Mouse (Mus musculus) intestine, postnatal 0 days (tissue): Measurements from ENCODE around the gene Asic1. TPM values are rescaled to one million over a fixed set of nuclear protein-coding genes. Genes with fewer than 3 reads are reported as not detected.

Source experiments
- ATAC-seq: fragments of 200-750 bp; cut with Nextera tagmentation; 2 replicates; pipeline ENCODE4 v1.8.0; 2017; ENCODE audit warnings: mild to moderate bottlenecking, moderate TSS enrichment, moderate library complexity
- H3K27ac ChIP-seq: fragments of 300-500 bp; sonication (generic); 2 replicates; pipeline ENCODE4 v1.5.1; 2014; ENCODE audit warnings: mild to moderate bottlenecking, low read depth, low read length, moderate library complexity
- H3K27me3 ChIP-seq: fragments of 300-500 bp; sonication (generic); replicated peaks from 2 replicates; pipeline ENCODE4 v1.6.1; 2014; ENCODE audit warnings: low read length, mixed read lengths; ENCODE audit not compliant: control insufficient read depth, insufficient read depth
- H3K36me3 ChIP-seq: fragments of 300-500 bp; sonication (generic); 2 replicates; pipeline ENCODE4 v1.6.1; 2014; ENCODE audit warnings: mild to moderate bottlenecking, moderate library complexity; ENCODE audit not compliant: control insufficient read depth, insufficient read depth
- H3K4me1 ChIP-seq: fragments of 300-500 bp; sonication (generic); replicated peaks from 2 replicates; pipeline ENCODE4 v1.6.1; 2014; ENCODE audit warnings: antibody characterized with exemption, low read length, mixed read lengths; ENCODE audit not compliant: control insufficient read depth, insufficient read depth
- H3K4me2 ChIP-seq: fragments of 300-500 bp; sonication (generic); replicated peaks from 2 replicates; pipeline ENCODE4 v1.6.1; 2014; ENCODE audit warnings: low read depth, mild to moderate bottlenecking, moderate library complexity
- H3K4me3 ChIP-seq: fragments of 300-500 bp; sonication (generic); 2 replicates; pipeline ENCODE4 v1.5.1; 2014; ENCODE audit warnings: low read depth, low read length
- H3K9ac ChIP-seq: fragments of 300-500 bp; sonication (generic); 2 replicates; pipeline ENCODE4 v1.6.1; 2014; ENCODE audit warnings: mild to moderate bottlenecking, low read depth, low read length
- H3K9me3 ChIP-seq: fragments of 300-500 bp; sonication (generic); 2 replicates; pipeline ENCODE4 v1.6.1; 2016; ENCODE audit warnings: mixed run types; ENCODE audit not compliant: control insufficient read depth
- CTCF ChIP-seq: sonication (generic); IDR thresholded peaks from 2 replicates; pipeline ENCODE4 v1.5.1; 2016; ENCODE audit warnings: low read depth, mild to moderate bottlenecking, control low read depth, antibody characterized with exemption, moderate library complexity
- WGBS: fragments of 180-500 bp; shearing (Covaris S2); extraction: QIAGEN DNeasy Blood & Tissue Kit; methylation state at CpG from one replicate; pipeline ENCODE4 v1.1.7; 2014; 5-methylcytosine and 5-hydroxymethylcytosine counted together
- polyA plus RNA-seq: library from polyadenylated mRNA; unstranded; fragments of >200 nt; fragmentation: Nextera tagmentation; extraction: Ambion mirVana; gene quantifications from 2 replicates; pipeline ENCODE4 v1.2.1, GENCODE M21; 2015

The Asic1 gene
- polyA plus RNA-seq, 1 experiment from 2014 or later = 1.4 TPM

- no peak overlapping the region for H3K9ac ChIP-seq
- peak overlapping the region; percentile 95 for H3K4me3 ChIP-seq
Measured at GRCm38 (mm10) chr15:99703104-99703503, 32.9 kb downstream of the Asic1 start.

GRCm38 (mm10) chr15:99703676-99704040 is 33.5 kb downstream of the Asic1 start:
- WGBS = 65% methylated on average over 5 of the region's 5 CpGs
- Histone ChIP-seq H3K4me1 (peaks cover 3% of the 10 kb centered on the region), H3K4me2 (peak overlapping the region; percentile 48), H3K9me3 (no peaks in the 10 kb centered on the region), H3K9ac (no peak overlapping the region), H3K27me3 (no peaks in the 10 kb centered on the region), H3K36me3 (peaks cover 35% of the 10 kb centered on the region), H3K27ac (peak overlapping the region; percentile 35; the same call in 1 of the 2 replicates), H3K4me3 (no peak overlapping the region)
- ATAC-seq = no peak
- no peak for TF ChIP-seq CTCF

More at GRCm38 (mm10) chr15:99703104-99703503, 32.9 kb downstream of the Asic1 start:
- H3K27me3 ChIP-seq = no peaks in the 10 kb centered on the region
- H3K4me1 ChIP-seq = peaks cover 3% of the 10 kb centered on the region
- H3K4me2 ChIP-seq = peak overlapping the region; percentile 77
- 69% methylated on average over 9 of the region's 9 CpGs for WGBS
- 0 out of 2 replicates have a peak, but pooled peaks have one; percentile 9 for TF ChIP-seq CTCF
- no peaks in the 10 kb centered on the region for H3K9me3 ChIP-seq
- ATAC-seq = no peak
- H3K27ac ChIP-seq = 0 out of 2 replicates have a peak overlapping the region, but pooled peaks have one; percentile 98
- peaks cover 29% of the 10 kb centered on the region for H3K36me3 ChIP-seq

- Histone ChIP-seq H3K4me3 (no peak overlapping the region), H3K27me3 (no peaks in the 10 kb centered on the region), H3K27ac (peak overlapping the region; percentile 50), H3K4me2 (peak overlapping the region; percentile 48), H3K4me1 (peaks cover 3% of the 10 kb centered on the region), H3K9me3 (no peaks in the 10 kb centered on the region), H3K9ac (no peak overlapping the region), H3K36me3 (peaks cover 40% of the 10 kb centered on the region)
- ATAC-seq = no peak
- no peak for TF ChIP-seq CTCF
- 43% methylated on average over 23 of the region's 23 CpGs for WGBS
Measured at GRCm38 (mm10) chr15:99704041-99704681, 34.0 kb downstream of the Asic1 start.

- Histone ChIP-seq H3K4me2 (peak overlapping the region; percentile 48), H3K27ac (peak overlapping the region; percentile 50; the same call in 1 of the 2 replicates), H3K4me1 (peaks cover 3% of the 10 kb centered on the region; the same call in 1 of the 2 replicates), H3K9ac (no peak overlapping the region), H3K4me3 (no peak overlapping the region), H3K9me3 (no peaks in the 10 kb centered on the region), H3K27me3 (no peaks in the 10 kb centered on the region), H3K36me3 (peaks cover 47% of the 10 kb centered on the region)
- ATAC-seq = no peak
- WGBS = 76% methylated on average over 7 of the region's 7 CpGs
- TF ChIP-seq CTCF = no peak
Measured at GRCm38 (mm10) chr15:99704881-99705280, 34.7 kb downstream of the Asic1 start.

GRCm38 (mm10) chr15:99705440-99706048 is 35.4 kb downstream of the Asic1 start, which contains the start of gene Gm17349:
TSS of gene Gm17349 (minus strand) at chr15:99705490.
- H3K4me1 ChIP-seq = peaks cover 3% of the 10 kb centered on the region; the same call in 1 of the 2 replicates
- peak within 1 kb of the TSS; percentile 50 for H3K27ac ChIP-seq
- H3K9me3 ChIP-seq = no peaks in the 10 kb centered on the region
- 71% methylated on average over 10 of the region's 11 CpGs for WGBS
- no peak for ATAC-seq
- peak; percentile 87 for TF ChIP-seq CTCF
- H3K4me2 ChIP-seq = peak within 1 kb of the TSS; percentile 48
- H3K9ac ChIP-seq = no peak within 1 kb of the TSS
- H3K36me3 ChIP-seq = peaks cover 53% of the 10 kb centered on the region
- H3K27me3 ChIP-seq = no peaks in the 10 kb centered on the region
- H3K4me3 ChIP-seq = no peak within 1 kb of the TSS

- H3K9me3 ChIP-seq = no peaks in the 10 kb centered on the region
- no peak overlapping the region for H3K27ac ChIP-seq
- 98% methylated on average over 13 of the region's 13 CpGs for WGBS
- no peaks in the 10 kb centered on the region for H3K27me3 ChIP-seq
- H3K4me2 ChIP-seq = no peak overlapping the region
- ATAC-seq = no peak
- peaks cover 79% of the 10 kb centered on the region for H3K36me3 ChIP-seq
- H3K4me1 ChIP-seq = 0 out of 2 replicates have a peak, but pooled peaks cover under 1% of the 10 kb centered on the region
- TF ChIP-seq CTCF = no peak
- no peak overlapping the region for H3K9ac ChIP-seq
- H3K4me3 ChIP-seq = no peak overlapping the region
Measured at GRCm38 (mm10) chr15:99708176-99708575, 38.0 kb downstream of the Asic1 start.
